Mouse (Mus musculus): ENCODE measurements around the gene Sema5b. TPM values are rescaled to one million over a fixed set of nuclear protein-coding genes. Genes with fewer than 3 reads are reported as not detected.
"Not testable (repeated sequence)": the region's sequence is repeated elsewhere in the genome, so short reads cannot be mapped to it uniquely, and the experiment has no call there.

The Sema5b gene
- total and polyA plus RNA-seq, 2 experiments from 2014 or later, result 0.67 to 4.8 TPM

DNA sequence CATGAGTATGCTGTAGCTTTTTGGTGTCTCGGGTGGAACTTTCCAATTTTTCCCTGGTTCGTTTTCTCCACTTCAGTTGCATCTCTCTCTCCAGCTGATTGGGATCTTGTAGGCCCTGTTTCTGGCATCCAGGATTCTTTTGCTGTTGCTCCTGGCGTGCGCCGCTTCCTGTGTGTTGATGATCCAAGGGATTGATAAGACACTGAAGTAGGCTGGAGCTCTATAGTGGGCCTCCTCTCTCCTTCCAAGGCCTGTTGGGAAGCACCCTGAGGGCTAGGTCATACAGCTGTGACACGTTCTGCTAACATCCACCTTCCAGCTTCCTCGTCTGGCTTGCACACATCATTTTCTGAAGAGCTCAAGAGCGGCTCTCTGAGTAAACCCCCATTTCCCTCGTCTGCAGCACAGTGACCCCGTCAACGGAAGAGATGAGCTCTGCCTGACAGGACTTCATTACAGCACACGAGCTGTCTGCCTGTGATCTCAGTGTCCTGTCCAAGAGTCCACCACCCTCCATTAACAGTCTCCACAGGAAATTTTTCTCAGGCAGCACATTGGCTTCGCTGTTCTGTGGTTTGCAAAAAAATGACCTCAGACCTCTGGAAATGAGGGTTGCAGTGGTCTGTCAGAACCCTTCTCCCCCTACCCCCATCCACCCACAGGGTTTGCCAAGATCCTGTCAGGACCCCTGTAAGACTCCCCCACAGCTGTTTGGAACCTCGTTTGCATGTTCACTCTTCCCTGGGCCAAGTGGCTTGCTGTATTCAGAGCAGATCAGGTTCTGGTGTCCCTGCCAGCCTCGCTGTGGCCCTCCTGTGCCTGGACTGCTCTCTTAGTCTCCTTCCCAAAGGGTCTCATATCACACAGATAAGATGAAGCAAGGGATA lies 14.9 kb downstream of the Sema5b start:
- DNase-seq (ENCODE audit: low spot score) (no peak), ATAC-seq (ENCODE audit: insufficient read depth, low read depth) (no peak)
- no peaks in the 10 kb centered on the region for H3K9me3 ChIP-seq (replicated peaks; ENCODE audit: control insufficient read depth, low read length)
- no peaks in the 10 kb centered on the region for H3K4me1 ChIP-seq (ENCODE audit: control insufficient read depth, insufficient read depth)
- 67% methylated on average over 15 of the region's 15 CpGs for WGBS
- TF ChIP-seq CTCF (IDR thresholded peaks at IDR 0.05; ENCODE audit: low read depth), result no peak
- no peak for TF ChIP-seq EP300 (IDR thresholded peaks at IDR 0.05; ENCODE audit: low read depth)
- H3K4me3 ChIP-seq (ENCODE audit: low read depth, low read length), result no peak overlapping the region
- H3K4me2 ChIP-seq (ENCODE audit: low read depth, low read length), result no peak overlapping the region
- no peak overlapping the region for H3K27ac ChIP-seq (ENCODE audit: low read depth)
- no peak overlapping the region for H3K9ac ChIP-seq (replicated peaks; ENCODE audit: low read depth, low read length)
- no peaks in the 10 kb centered on the region for H3K36me3 ChIP-seq (replicated peaks; ENCODE audit: control insufficient read depth, insufficient read depth, low read length)
- no peaks in the 10 kb centered on the region; the same call in 1 of the 2 replicates for H3K27me3 ChIP-seq (ENCODE audit: control insufficient read depth, insufficient read depth, low read length)

DNA sequence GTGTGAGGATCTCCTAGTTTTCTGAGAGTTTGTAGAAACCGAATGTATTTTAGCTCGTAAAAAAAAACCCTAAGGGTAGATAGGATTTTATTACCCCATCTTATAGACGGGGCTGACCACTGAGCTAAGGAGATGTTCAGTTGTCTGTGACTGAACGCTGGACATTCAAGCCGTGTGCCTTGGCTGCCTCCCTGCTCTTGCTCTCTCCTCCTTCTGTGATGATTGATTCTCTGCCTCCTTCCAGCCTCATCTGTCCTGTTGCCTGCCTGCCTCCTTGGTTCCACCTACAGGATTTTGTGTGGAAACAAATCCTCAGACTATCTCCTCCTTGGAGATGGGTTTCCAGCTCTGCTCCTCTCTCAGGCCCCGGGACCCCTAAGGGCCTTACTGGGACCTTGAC lies 16.1 kb downstream of the Sema5b start:
- no peak overlapping the region for H3K9ac ChIP-seq (replicated peaks; ENCODE audit: low read depth, low read length)
- no peaks in the 10 kb centered on the region; the same call in 1 of the 2 replicates for H3K27me3 ChIP-seq (ENCODE audit: control insufficient read depth, insufficient read depth, low read length)
- H3K9me3 ChIP-seq (replicated peaks; ENCODE audit: control insufficient read depth, low read length), result no peaks in the 10 kb centered on the region
- H3K4me1 ChIP-seq (ENCODE audit: control insufficient read depth, insufficient read depth), result no peaks in the 10 kb centered on the region
- no peak overlapping the region for H3K27ac ChIP-seq (ENCODE audit: low read depth)
- 74% methylated on average over 6 of the region's 6 CpGs for WGBS
- no peak for TF ChIP-seq EP300 (IDR thresholded peaks at IDR 0.05; ENCODE audit: low read depth)
- DNase-seq (ENCODE audit: low spot score) (no peak), ATAC-seq (ENCODE audit: insufficient read depth, low read depth) (no peak)
- H3K36me3 ChIP-seq (replicated peaks; ENCODE audit: control insufficient read depth, insufficient read depth, low read length), result no peaks in the 10 kb centered on the region
- no peak overlapping the region for H3K4me3 ChIP-seq (ENCODE audit: low read depth, low read length)
- no peak overlapping the region for H3K4me2 ChIP-seq (ENCODE audit: low read depth, low read length)

DNA sequence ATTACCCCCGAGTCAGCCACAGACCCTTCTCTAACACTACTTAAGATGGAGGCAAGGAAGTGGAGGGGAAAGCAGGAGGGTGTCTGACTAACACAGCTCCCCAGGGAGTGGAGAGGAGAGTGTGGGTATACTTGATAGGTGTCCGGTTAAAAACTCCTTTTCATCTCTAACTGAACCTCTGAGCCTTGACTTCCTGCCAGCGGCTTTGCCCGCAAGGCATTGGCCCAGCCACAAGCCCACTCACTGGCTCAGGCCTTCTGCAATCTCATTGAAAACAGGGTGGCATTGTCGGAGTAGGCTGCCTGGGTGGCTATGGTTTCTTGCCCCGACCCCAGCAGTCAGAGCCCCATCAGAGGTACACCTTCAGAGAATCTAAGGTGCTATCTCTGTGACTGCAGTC lies 20.6 kb downstream of the Sema5b start:
- Histone ChIP-seq H3K36me3 (replicated peaks; ENCODE audit: control insufficient read depth, insufficient read depth, low read length) (no peaks in the 10 kb centered on the region), H3K9ac (replicated peaks; ENCODE audit: low read depth, low read length) (no peak overlapping the region), H3K27ac (ENCODE audit: low read depth) (no peak overlapping the region), H3K4me3 (ENCODE audit: low read depth, low read length) (no peak overlapping the region), H3K9me3 (replicated peaks; ENCODE audit: control insufficient read depth, low read length) (no peaks in the 10 kb centered on the region), H3K4me2 (ENCODE audit: low read depth, low read length) (no peak overlapping the region), H3K4me1 (ENCODE audit: control insufficient read depth, insufficient read depth) (0 out of 2 replicates have a peak, but pooled peaks cover 3% of the 10 kb centered on the region), H3K27me3 (ENCODE audit: control insufficient read depth, insufficient read depth, low read length) (no peaks in the 10 kb centered on the region; the same call in 1 of the 2 replicates)
- TF ChIP-seq CTCF (IDR thresholded peaks at IDR 0.05; ENCODE audit: low read depth) (no peak), EP300 (IDR thresholded peaks at IDR 0.05; ENCODE audit: low read depth) (no peak)
- 74% methylated on average over 6 of the region's 6 CpGs for WGBS
- ATAC-seq (ENCODE audit: insufficient read depth, low read depth), result no peak
- no peak for DNase-seq (ENCODE audit: low spot score)

DNA sequence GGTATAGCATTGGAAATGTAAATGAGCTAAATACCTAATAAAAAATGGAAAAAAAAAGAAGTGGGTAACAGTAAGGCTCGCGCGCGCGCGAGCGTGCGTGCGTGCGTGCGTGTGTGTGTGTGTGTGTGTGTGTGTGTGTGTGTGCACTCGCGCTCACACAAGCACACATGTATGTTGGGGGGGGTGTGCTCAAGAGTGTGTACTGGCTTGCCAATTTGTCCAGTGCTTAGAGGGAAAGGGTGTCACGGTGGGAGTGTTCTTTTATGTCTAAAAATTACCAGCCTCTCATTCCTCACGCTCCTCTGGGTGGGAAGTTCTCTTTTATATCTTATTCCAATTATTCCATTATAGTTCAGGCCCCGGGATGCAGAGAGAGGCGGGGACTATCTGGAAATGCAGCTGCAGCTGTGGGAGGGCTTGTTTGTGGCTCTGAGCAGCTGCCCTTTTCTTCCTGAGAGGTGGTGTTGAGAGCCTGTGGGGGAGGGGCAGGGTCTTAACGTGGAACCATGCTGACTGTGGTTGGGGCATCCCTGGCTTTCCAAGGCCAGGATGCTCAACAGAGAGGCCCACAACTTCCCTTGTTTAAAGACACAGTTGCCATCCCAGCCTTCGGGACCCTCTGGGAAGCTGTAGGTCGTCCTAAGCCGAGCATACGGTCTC lies 23.4 kb downstream of the Sema5b start:
- Histone ChIP-seq H3K9ac (replicated peaks; ENCODE audit: low read depth, low read length) (no peak overlapping the region), H3K27ac (ENCODE audit: low read depth) (no peak overlapping the region), H3K9me3 (replicated peaks; ENCODE audit: control insufficient read depth, low read length) (no peaks in the 10 kb centered on the region), H3K4me1 (ENCODE audit: control insufficient read depth, insufficient read depth) (0 out of 2 replicates have a peak, but pooled peaks cover 3% of the 10 kb centered on the region), H3K4me2 (ENCODE audit: low read depth, low read length) (no peak overlapping the region), H3K36me3 (replicated peaks; ENCODE audit: control insufficient read depth, insufficient read depth, low read length) (no peaks in the 10 kb centered on the region), H3K27me3 (ENCODE audit: control insufficient read depth, insufficient read depth, low read length) (peaks cover 5% of the 10 kb centered on the region; the same call in 1 of the 2 replicates), H3K4me3 (ENCODE audit: low read depth, low read length) (no peak overlapping the region)
- TF ChIP-seq CTCF (IDR thresholded peaks at IDR 0.05; ENCODE audit: low read depth), result no peak
- no peak for TF ChIP-seq EP300 (IDR thresholded peaks at IDR 0.05; ENCODE audit: low read depth)
- no peak for ATAC-seq (ENCODE audit: insufficient read depth, low read depth)
- WGBS, result 65% methylated on average over 22 of the region's 22 CpGs
- DNase-seq (ENCODE audit: low spot score), result peak; percentile 7

DNA sequence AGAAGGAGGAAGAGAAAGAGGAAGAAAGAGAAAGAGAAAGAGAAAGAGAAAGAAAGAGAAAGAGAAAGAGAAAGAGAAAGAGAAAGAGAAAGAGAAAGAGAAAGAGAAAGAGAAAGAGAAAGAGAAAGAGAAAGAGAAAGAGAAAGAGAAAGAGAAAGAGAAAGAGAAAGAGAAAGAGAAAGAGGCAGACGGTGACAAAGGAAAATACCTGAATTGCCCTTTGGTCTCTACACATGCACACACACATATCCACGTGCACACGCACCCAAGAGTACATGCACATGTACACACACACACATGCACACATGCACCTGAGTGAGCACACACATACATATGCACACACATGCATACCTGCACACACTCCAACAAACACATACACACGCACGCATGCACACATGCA lies 24.7 kb downstream of the Sema5b start:
- H3K36me3 ChIP-seq (replicated peaks; ENCODE audit: control insufficient read depth, insufficient read depth, low read length); H3K4me2 ChIP-seq (ENCODE audit: low read depth, low read length); H3K9me3 ChIP-seq (replicated peaks; ENCODE audit: control insufficient read depth, low read length); ATAC-seq (ENCODE audit: insufficient read depth, low read depth); H3K4me3 ChIP-seq (ENCODE audit: low read depth, low read length); H3K27ac ChIP-seq (ENCODE audit: low read depth); H3K9ac ChIP-seq (replicated peaks; ENCODE audit: low read depth, low read length); DNase-seq (ENCODE audit: low spot score); H3K4me1 ChIP-seq (ENCODE audit: control insufficient read depth, insufficient read depth): not testable (repeated sequence)
- 94% methylated on average over 5 of the region's 5 CpGs for WGBS
- H3K27me3 ChIP-seq (ENCODE audit: control insufficient read depth, insufficient read depth, low read length), result peaks cover 12% of the 10 kb centered on the region
